Mouse (Mus musculus): ENCODE measurements around the gene Xpnpep1. TPM values are rescaled to one million over a fixed set of nuclear protein-coding genes. Genes with fewer than 3 reads are reported as not detected.

Xpnpep1 gene
- polyA plus RNA-seq, 1 experiment: not detected

GRCm38 (mm10) chr19:53014910-53015710, 24.9 kb downstream of the Xpnpep1 start:
- H3K27ac ChIP-seq (ENCODE audit: insufficient read depth, low read depth, low read length): peak overlapping the region; percentile 4
- H3K4me3 ChIP-seq (ENCODE audit: insufficient read depth, low read depth, low read length): no peak overlapping the region
- peaks cover 40% of the 10 kb centered on the region for H3K4me1 ChIP-seq (ENCODE audit: control insufficient read depth, insufficient read depth, low read length)
- TF ChIP-seq CTCF (IDR thresholded peaks at IDR 0.05; ENCODE audit: insufficient read depth, low read depth, low read length): no peak
- no peak for TF ChIP-seq POLR2A (IDR thresholded peaks at IDR 0.05; ENCODE audit: insufficient read depth, low read depth, low read length)
- WGBS: 29% methylated on average over 21 of the region's 21 CpGs

DNA sequence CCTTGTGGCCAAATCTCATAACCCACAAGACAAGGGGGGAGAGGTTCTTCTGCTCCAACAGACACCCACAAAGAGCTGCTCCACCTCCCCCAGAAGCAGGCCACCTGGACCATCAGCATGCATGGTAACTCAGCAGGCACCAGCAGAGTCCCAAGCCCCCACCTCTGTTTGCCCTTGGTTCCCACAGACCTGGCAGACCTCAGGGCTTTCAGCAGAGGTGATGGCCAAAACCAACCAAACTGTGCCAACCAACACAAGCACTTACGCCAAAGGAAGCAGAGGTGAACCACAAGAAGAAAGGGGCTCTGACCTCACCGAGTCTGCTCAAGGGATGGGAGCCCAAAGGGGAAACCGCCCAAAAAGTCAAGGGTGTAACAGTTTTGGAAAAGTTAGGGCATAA, 26.3 kb downstream of the Xpnpep1 start:
- Histone ChIP-seq H3K27ac (ENCODE audit: insufficient read depth, low read depth, low read length) (no peak overlapping the region), H3K4me1 (ENCODE audit: control insufficient read depth, insufficient read depth, low read length) (peaks cover 32% of the 10 kb centered on the region), H3K4me3 (ENCODE audit: insufficient read depth, low read depth, low read length) (no peak overlapping the region)
- 66% methylated on average over 3 of the region's 3 CpGs for WGBS
- TF ChIP-seq CTCF (IDR thresholded peaks at IDR 0.05; ENCODE audit: insufficient read depth, low read depth, low read length) (no peak), POLR2A (IDR thresholded peaks at IDR 0.05; ENCODE audit: insufficient read depth, low read depth, low read length) (no peak)

- Histone ChIP-seq H3K4me3 (ENCODE audit: insufficient read depth, low read depth, low read length) (no peak overlapping the region), H3K27ac (ENCODE audit: insufficient read depth, low read depth, low read length) (no peak overlapping the region), H3K4me1 (ENCODE audit: control insufficient read depth, insufficient read depth, low read length) (peaks cover 31% of the 10 kb centered on the region)
- WGBS: 92% methylated on average over 7 of the region's 7 CpGs
- TF ChIP-seq POLR2A (IDR thresholded peaks at IDR 0.05; ENCODE audit: insufficient read depth, low read depth, low read length): no peak
- no peak for TF ChIP-seq CTCF (IDR thresholded peaks at IDR 0.05; ENCODE audit: insufficient read depth, low read depth, low read length)
Observed at GRCm38 (mm10) chr19:53013341-53013740, 26.7 kb downstream of the Xpnpep1 start.

DNA sequence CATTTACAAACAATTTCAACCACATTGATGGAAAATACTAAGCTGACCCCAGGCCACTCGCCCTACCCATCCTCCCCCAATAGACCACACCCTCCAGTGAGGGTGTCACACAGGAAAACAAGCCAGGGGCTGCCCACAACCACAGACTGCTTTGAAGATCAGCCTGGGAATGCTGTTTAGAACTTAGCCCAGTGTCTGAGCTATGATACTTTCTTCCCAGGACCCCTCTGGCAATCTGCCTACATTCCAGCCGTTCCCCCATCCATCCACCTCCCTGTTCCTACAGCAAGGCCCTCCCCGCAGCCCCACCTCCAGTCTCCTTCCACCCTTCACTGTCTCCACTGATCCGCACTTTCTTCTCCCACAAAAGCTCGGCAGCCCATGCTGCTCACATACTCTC, 29.1 kb downstream of the Xpnpep1 start:
- H3K27ac ChIP-seq (ENCODE audit: insufficient read depth, low read depth, low read length): no peak overlapping the region
- no peak for TF ChIP-seq CTCF (IDR thresholded peaks at IDR 0.05; ENCODE audit: insufficient read depth, low read depth, low read length)
- TF ChIP-seq POLR2A (IDR thresholded peaks at IDR 0.05; ENCODE audit: insufficient read depth, low read depth, low read length): no peak
- no peak overlapping the region for H3K4me3 ChIP-seq (ENCODE audit: insufficient read depth, low read depth, low read length)
- 61% methylated on average over 5 of the region's 5 CpGs for WGBS
- peaks cover 25% of the 10 kb centered on the region for H3K4me1 ChIP-seq (ENCODE audit: control insufficient read depth, insufficient read depth, low read length)

DNA sequence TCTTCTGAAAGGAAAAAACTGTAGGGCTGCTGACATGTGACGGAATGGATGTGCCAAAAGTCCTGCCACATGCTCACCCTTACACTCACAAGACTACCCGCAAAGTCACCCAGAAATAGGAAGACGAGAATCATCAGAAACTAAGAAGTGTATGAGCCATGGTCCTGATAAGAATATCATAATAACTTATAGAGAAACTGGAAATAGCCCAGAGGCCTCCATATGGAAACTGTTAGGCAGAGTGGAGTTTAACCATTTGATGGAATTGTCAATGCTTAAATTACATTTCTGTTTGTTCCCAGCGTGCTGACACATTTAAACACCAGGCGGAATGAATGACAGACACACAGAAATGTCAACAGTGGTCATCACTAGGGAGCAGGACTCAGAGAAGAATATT, 31.1 kb downstream of the Xpnpep1 start:
- TF ChIP-seq POLR2A (IDR thresholded peaks at IDR 0.05; ENCODE audit: insufficient read depth, low read depth, low read length) (no peak), CTCF (IDR thresholded peaks at IDR 0.05; ENCODE audit: insufficient read depth, low read depth, low read length) (no peak)
- H3K4me1 ChIP-seq (ENCODE audit: control insufficient read depth, insufficient read depth, low read length): peaks cover 12% of the 10 kb centered on the region
- 87% methylated on average over 5 of the region's 5 CpGs for WGBS
- no peak overlapping the region for H3K4me3 ChIP-seq (ENCODE audit: insufficient read depth, low read depth, low read length)
- H3K27ac ChIP-seq (ENCODE audit: insufficient read depth, low read depth, low read length): no peak overlapping the region

GRCm38 (mm10) chr19:53008020-53008705, 31.9 kb downstream of the Xpnpep1 start:
- H3K4me3 ChIP-seq (ENCODE audit: insufficient read depth, low read depth, low read length): no peak overlapping the region
- peaks cover 7% of the 10 kb centered on the region for H3K4me1 ChIP-seq (ENCODE audit: control insufficient read depth, insufficient read depth, low read length)
- TF ChIP-seq CTCF (IDR thresholded peaks at IDR 0.05; ENCODE audit: insufficient read depth, low read depth, low read length) (peak; percentile 57; the same call in 1 of the 2 replicates), POLR2A (IDR thresholded peaks at IDR 0.05; ENCODE audit: insufficient read depth, low read depth, low read length) (no peak)
- H3K27ac ChIP-seq (ENCODE audit: insufficient read depth, low read depth, low read length): no peak overlapping the region
- 52% methylated on average over 6 of the region's 6 CpGs for WGBS

DNA sequence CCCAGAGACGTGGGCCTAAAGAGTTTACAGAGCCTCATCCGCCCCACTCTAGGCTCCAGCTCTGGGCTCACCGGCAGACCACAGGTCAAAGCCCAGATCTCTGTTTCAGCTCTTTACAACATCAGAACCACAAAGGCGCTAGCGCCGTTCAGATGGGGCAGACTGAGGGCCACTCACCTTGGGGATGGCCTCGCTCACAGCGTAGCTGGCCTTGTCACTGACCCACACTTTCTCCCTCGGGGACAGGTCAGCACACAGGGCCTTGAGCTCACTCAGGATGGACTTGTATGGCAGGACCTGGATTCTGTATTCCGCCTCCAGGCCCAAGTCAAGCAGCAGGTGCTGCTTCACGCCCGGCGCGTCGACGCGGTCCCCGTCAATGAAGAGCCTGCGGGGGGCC, 34.0 kb downstream of the Xpnpep1 start:
- peaks cover 14% of the 10 kb centered on the region for H3K4me1 ChIP-seq (ENCODE audit: control insufficient read depth, insufficient read depth, low read length)
- no peak overlapping the region for H3K27ac ChIP-seq (ENCODE audit: insufficient read depth, low read depth, low read length)
- WGBS: 96% methylated on average over 19 of the region's 19 CpGs
- no peak overlapping the region for H3K4me3 ChIP-seq (ENCODE audit: insufficient read depth, low read depth, low read length)
- TF ChIP-seq CTCF (IDR thresholded peaks at IDR 0.05; ENCODE audit: insufficient read depth, low read depth, low read length) (no peak), POLR2A (IDR thresholded peaks at IDR 0.05; ENCODE audit: insufficient read depth, low read depth, low read length) (no peak)

- TF ChIP-seq POLR2A (IDR thresholded peaks at IDR 0.05; ENCODE audit: insufficient read depth, low read depth, low read length): no peak
- TF ChIP-seq CTCF (IDR thresholded peaks at IDR 0.05; ENCODE audit: insufficient read depth, low read depth, low read length): no peak
- Histone ChIP-seq H3K4me1 (ENCODE audit: control insufficient read depth, insufficient read depth, low read length) (peaks cover 14% of the 10 kb centered on the region), H3K4me3 (ENCODE audit: insufficient read depth, low read depth, low read length) (no peak overlapping the region), H3K27ac (ENCODE audit: insufficient read depth, low read depth, low read length) (no peak overlapping the region)
- WGBS: 95% methylated on average over 22 of the region's 22 CpGs
Observed at GRCm38 (mm10) chr19:53003554-53004365, 36.3 kb downstream of the Xpnpep1 start.

Data from olfactory bulb, adult 2 months (tissue).